Mouse (Mus musculus) forebrain, embryonic 14.5 days (tissue): ENCODE measurements at regions not wholly inside any gene's neighbourhood (a gene's known extent, or its start where the extent isn't known, plus 50 kb on each side); places are given as distances from the start of the nearest gene placed in this dataset.

Experiments
- ATAC-seq: fragments of 200-750 bp; cut with Nextera tagmentation; 2 replicates; pipeline ENCODE4 v1.8.0; 2017; ENCODE audit warnings: mild to moderate bottlenecking, moderate library complexity
- DNase-seq: peaks from one replicate; pipeline ENCODE4 v3.0.0-alpha.2; 2015; ENCODE audit warnings: low spot score
- H3K27ac ChIP-seq: fragments of 300-500 bp; sonication (generic); 2 replicates; pipeline ENCODE4 v1.5.1; 2014; ENCODE audit warnings: low read depth, mild to moderate bottlenecking, control low read depth, low read length, moderate library complexity
- H3K27me3 ChIP-seq: fragments of 300-500 bp; sonication (generic); replicated peaks from 2 replicates; pipeline ENCODE4 v1.6.1; 2014; ENCODE audit warnings: low read length, control low read depth, mixed read lengths; ENCODE audit not compliant: control insufficient read depth, insufficient read depth
- H3K36me3 ChIP-seq: fragments of 300-500 bp; sonication (generic); 2 replicates; pipeline ENCODE4 v1.6.1; 2014; ENCODE audit warnings: low read length, control low read depth; ENCODE audit not compliant: control insufficient read depth, insufficient read depth
- H3K4me1 ChIP-seq: fragments of 300-500 bp; sonication (generic); 2 replicates; pipeline ENCODE4 v1.6.1; 2014; ENCODE audit warnings: antibody characterized with exemption, low read length, control low read depth; ENCODE audit not compliant: control insufficient read depth, insufficient read depth
- H3K4me2 ChIP-seq: fragments of 300-500 bp; sonication (generic); 2 replicates; pipeline ENCODE4 v1.6.1; 2014; ENCODE audit warnings: mild to moderate bottlenecking, control low read depth, low read length
- H3K4me3 ChIP-seq: fragments of 300-500 bp; sonication (generic); 2 replicates; pipeline ENCODE4 v1.5.1; 2014; ENCODE audit warnings: low read depth, low read length, control low read depth
- H3K9ac ChIP-seq: fragments of 300-500 bp; sonication (generic); 2 replicates; pipeline ENCODE4 v1.6.1; 2014; ENCODE audit warnings: mild to moderate bottlenecking, low read length, control low read depth, moderate library complexity
- H3K9me3 ChIP-seq: fragments of 300-500 bp; sonication (generic); replicated peaks from 2 replicates; pipeline ENCODE4 v1.6.1; 2016; ENCODE audit warnings: low read length, control low read depth, mixed read lengths; ENCODE audit not compliant: control insufficient read depth
- WGBS: fragments of 180-500 bp; shearing (Covaris S2); extraction: QIAGEN DNeasy Blood & Tissue Kit; methylation state at CpG from one replicate; pipeline ENCODE4 v1.1.7; 2014; 5-methylcytosine and 5-hydroxymethylcytosine counted together

DNA sequence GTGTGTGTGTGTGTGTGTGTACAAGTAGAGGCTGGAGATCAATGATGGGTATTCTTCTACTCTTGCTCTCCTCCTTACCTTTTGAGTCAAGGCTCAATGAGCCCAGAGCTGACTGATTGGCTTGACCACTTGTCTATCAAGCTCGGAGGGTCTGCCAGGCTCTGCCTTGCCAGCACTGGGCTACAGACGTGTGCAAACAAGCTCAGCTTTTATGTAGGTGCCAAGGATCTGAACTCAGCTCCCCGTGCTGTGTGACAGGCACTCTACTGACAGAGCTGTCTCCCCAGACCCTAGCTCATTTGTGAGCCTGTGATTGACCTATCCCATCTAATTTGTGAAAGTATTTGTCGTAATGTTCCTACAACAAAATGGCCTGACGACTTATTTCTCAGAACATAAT, 54.2 kb upstream of the Cdc42bpa start:
- Histone ChIP-seq H3K27me3 (no peaks in the 10 kb centered on the region), H3K4me3 (no peak overlapping the region), H3K9me3 (no peaks in the 10 kb centered on the region), H3K27ac (no peak overlapping the region), H3K36me3 (no peaks in the 10 kb centered on the region), H3K4me2 (no peak overlapping the region), H3K4me1 (no peaks in the 10 kb centered on the region), H3K9ac (no peak overlapping the region)
- DNase-seq: no peak
- no peak for ATAC-seq
- WGBS: 87% methylated on average over 5 of the region's 5 CpGs

DNA sequence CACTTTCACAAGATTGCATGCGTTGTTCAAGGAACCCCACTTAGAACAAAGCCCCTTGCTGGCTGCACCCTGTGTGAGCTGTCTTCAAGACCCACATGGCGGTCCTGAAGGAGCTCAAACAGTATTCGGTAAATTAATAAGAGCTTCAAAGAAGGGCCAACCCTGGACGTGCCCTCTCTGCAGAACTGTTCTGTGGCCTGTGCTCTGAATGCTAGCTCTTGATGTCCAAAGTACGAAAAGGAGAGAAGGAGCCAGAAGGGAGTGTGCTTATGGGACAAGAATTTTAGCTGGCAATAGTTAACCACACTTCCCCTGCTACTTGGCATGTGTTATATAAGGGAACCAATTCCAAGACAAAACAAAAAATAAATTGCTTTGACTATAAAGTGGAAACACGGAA, 67.6 kb upstream of the Cdc42bpa start:
- DNase-seq (no peak), ATAC-seq (no peak)
- no peaks in the 10 kb centered on the region for H3K36me3 ChIP-seq
- H3K4me1 ChIP-seq: no peaks in the 10 kb centered on the region
- 90% methylated on average over 6 of the region's 6 CpGs for WGBS
- no peak overlapping the region for H3K27ac ChIP-seq
- H3K9ac ChIP-seq: no peak overlapping the region
- H3K9me3 ChIP-seq: no peaks in the 10 kb centered on the region; the same call in 1 of the 2 replicates
- H3K4me2 ChIP-seq: no peak overlapping the region
- no peaks in the 10 kb centered on the region for H3K27me3 ChIP-seq
- no peak overlapping the region for H3K4me3 ChIP-seq

DNA sequence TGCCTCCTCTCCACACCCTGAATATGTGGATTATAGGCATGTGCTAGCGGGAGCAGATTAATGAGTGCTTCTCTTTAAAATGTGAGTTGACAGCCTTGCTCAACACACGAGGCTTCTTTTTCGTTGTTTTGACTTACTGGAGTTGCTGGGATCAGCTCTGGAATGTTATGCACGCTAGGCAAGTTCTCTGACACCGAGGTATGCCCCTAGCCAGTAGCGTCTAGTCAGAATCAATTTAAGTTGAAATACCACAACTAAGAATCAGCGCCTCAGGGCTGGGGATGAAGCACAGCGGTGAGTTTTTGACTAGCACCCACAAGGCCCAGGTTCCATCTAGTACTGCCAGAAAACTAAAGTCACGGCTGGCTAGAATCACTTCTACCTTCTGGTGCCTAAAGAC, 72.4 kb upstream of the Cdc42bpa start:
- no peaks in the 10 kb centered on the region for H3K9me3 ChIP-seq
- no peak overlapping the region for H3K4me3 ChIP-seq
- WGBS: 84% methylated on average over 9 of the region's 9 CpGs
- H3K27me3 ChIP-seq: no peaks in the 10 kb centered on the region
- no peak overlapping the region for H3K9ac ChIP-seq
- no peaks in the 10 kb centered on the region for H3K4me1 ChIP-seq
- H3K4me2 ChIP-seq: no peak overlapping the region
- no peak for ATAC-seq
- H3K36me3 ChIP-seq: no peaks in the 10 kb centered on the region
- H3K27ac ChIP-seq: no peak overlapping the region
- no peak for DNase-seq

DNA sequence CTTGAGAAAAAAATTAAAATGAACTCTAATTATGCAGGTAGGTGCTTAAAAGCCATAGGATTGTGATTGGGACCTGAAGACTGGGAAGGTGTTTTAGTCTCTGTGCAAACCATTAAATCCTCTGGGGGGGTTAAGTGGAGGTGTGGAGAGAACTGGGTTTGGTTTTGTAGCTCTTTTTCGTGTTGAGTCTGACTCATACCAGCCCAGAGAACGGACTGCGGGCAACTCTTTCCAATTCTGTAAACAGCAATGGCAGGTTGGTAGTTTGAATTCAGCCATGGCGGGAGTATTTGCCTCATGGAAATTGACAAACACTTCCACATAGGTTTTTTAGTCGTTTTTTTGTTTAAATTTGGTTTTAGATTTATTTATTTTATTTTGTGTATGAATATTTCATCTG, 77.7 kb upstream of the Ahctf1 start:
- no peak overlapping the region for H3K27ac ChIP-seq
- H3K4me1 ChIP-seq: no peaks in the 10 kb centered on the region
- H3K27me3 ChIP-seq: no peaks in the 10 kb centered on the region
- ATAC-seq (no peak), DNase-seq (no peak)
- no peak overlapping the region for H3K4me2 ChIP-seq
- H3K9me3 ChIP-seq: no peaks in the 10 kb centered on the region
- no peaks in the 10 kb centered on the region for H3K36me3 ChIP-seq
- no peak overlapping the region for H3K9ac ChIP-seq
- WGBS: 81% methylated on average over 5 of the region's 5 CpGs
- H3K4me3 ChIP-seq: no peak overlapping the region

GRCm38 (mm10) chr1:179877893-179878292, 74.4 kb upstream of the Ahctf1 start:
- no peaks in the 10 kb centered on the region for H3K27me3 ChIP-seq
- no peak overlapping the region for H3K27ac ChIP-seq
- H3K4me3 ChIP-seq: no peak overlapping the region
- H3K36me3 ChIP-seq: no peaks in the 10 kb centered on the region
- H3K4me1 ChIP-seq: no peaks in the 10 kb centered on the region
- 88% methylated on average over 6 of the region's 6 CpGs for WGBS
- no peaks in the 10 kb centered on the region for H3K9me3 ChIP-seq
- H3K4me2 ChIP-seq: no peak overlapping the region
- DNase-seq (no peak), ATAC-seq (no peak)
- no peak overlapping the region for H3K9ac ChIP-seq

DNA sequence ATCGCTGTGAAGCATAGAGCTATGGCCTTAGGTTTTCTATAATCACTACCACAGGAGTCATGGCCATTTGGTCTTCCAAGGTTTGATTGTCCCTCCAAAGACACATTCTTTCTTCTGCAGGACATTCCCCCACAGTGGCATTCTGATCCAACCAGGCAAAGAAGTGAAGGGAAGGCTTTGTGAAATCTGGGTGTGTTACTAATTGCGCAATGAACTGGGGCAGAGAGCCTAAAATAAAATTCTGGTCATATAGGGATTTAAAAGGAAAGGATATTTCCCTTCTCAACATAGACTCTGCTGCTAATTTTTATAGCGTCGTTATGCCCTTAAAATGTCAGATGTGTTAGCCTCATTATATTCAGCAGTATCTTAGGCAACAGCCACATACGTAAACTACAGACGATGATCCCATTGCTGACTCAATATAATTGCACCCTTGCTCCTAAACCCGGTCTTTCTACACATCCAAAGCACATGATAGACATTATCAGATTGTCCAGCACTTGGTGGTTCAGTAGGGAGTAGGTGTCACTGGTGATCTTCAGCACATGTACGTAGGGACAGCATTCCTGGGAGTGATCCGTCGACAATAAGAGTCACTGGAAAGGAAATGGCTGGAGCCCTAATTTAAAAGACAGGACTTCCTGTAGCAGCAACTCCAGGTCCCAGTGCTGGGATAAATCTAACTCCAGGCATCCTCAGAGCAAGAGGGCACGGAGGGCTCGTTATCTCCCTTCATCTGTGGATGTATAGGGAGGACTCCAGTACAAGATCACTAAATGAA, 70.5 kb upstream of the Ahctf1 start:
- Histone ChIP-seq H3K9me3 (no peaks in the 10 kb centered on the region), H3K9ac (no peak overlapping the region), H3K36me3 (no peaks in the 10 kb centered on the region), H3K4me1 (no peaks in the 10 kb centered on the region), H3K4me2 (no peak overlapping the region), H3K4me3 (no peak overlapping the region), H3K27me3 (no peaks in the 10 kb centered on the region), H3K27ac (no peak overlapping the region)
- no peak for ATAC-seq
- 87% methylated on average over 12 of the region's 12 CpGs for WGBS
- DNase-seq: no peak

- no peak overlapping the region for H3K27ac ChIP-seq
Measured at GRCm38 (mm10) chr1:179871961-179872360, 68.5 kb upstream of the Ahctf1 start.

DNA sequence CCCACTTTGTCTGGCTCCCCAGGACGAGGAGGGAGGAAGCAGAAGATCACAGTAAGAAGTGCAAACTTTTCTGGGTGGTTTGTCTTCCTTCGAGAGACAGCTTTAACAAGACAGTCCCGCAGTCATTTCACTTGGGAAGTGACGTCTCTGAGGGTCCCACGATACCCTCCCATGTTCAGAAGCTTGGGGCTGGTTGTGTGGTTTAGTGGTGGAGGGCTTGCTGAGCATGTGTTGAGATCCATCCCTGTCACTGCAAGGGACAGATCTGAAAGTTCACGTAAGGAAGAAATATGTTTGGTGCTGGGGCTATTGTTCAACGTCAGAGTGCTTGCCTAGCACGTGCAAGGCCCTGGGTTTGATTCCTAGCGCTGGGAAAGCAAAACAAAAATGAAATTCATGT, 65.2 kb upstream of the Ahctf1 start:
- DNase-seq: no peak
- Histone ChIP-seq H3K9me3 (no peaks in the 10 kb centered on the region), H3K36me3 (no peaks in the 10 kb centered on the region), H3K27ac (no peak overlapping the region), H3K4me2 (no peak overlapping the region), H3K4me3 (no peak overlapping the region), H3K27me3 (no peaks in the 10 kb centered on the region), H3K9ac (no peak overlapping the region), H3K4me1 (no peaks in the 10 kb centered on the region)
- WGBS: 86% methylated on average over 9 of the region's 9 CpGs
- no peak for ATAC-seq

More at GRCm38 (mm10) chr1:179871961-179872360, 68.5 kb upstream of the Ahctf1 start:
- H3K4me1 ChIP-seq: no peaks in the 10 kb centered on the region
- no peaks in the 10 kb centered on the region for H3K27me3 ChIP-seq
- H3K36me3 ChIP-seq: no peaks in the 10 kb centered on the region
- no peak overlapping the region for H3K4me2 ChIP-seq
- no peaks in the 10 kb centered on the region for H3K9me3 ChIP-seq
- 89% methylated on average over 3 of the region's 3 CpGs for WGBS
- H3K9ac ChIP-seq: no peak overlapping the region
- no peak overlapping the region for H3K4me3 ChIP-seq
- DNase-seq (no peak), ATAC-seq (no peak)

DNA sequence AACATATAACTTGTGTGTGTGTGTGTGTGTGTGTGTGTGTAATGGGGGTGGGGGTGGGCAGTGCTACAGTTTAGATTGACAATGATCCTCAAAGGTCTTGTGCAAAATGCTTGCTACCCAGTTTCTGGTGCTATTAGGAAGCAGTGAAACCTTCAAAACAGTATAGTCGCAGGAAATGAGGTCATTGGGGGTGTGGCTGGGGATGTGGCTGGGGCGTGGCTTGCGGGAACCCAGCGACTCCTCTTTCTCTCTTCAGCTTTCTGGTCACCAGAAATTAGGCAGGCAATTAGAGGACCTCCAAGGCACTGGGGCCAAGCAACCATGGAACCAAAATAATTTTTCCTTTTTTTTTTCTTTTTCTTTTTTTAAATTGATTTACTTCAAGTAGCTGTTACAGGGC, 64.0 kb upstream of the Ahctf1 start:
- DNase-seq (no peak), ATAC-seq (no peak)
- H3K27me3 ChIP-seq: no peaks in the 10 kb centered on the region
- H3K4me2 ChIP-seq: no peak overlapping the region
- WGBS: 91% methylated on average over 4 of the region's 4 CpGs
- no peaks in the 10 kb centered on the region for H3K9me3 ChIP-seq
- no peak overlapping the region for H3K4me3 ChIP-seq
- no peak overlapping the region for H3K27ac ChIP-seq
- no peak overlapping the region for H3K9ac ChIP-seq
- no peaks in the 10 kb centered on the region for H3K4me1 ChIP-seq
- H3K36me3 ChIP-seq: no peaks in the 10 kb centered on the region
